Mouse (Mus musculus) kidney, embryonic 14.5 days (tissue): ENCODE data around the gene Myo1d. TPM values are rescaled to one million over a fixed set of nuclear protein-coding genes. Genes with fewer than 3 reads are reported as not detected.

Experiments used
- ATAC-seq: fragments of 200-750 bp; cut with Nextera tagmentation; 2 replicates; pipeline ENCODE4 v1.8.0; 2017; ENCODE audit warnings: moderate number of reproducible peaks, mild to moderate bottlenecking, moderate TSS enrichment, moderate library complexity; ENCODE audit not compliant: low FRiP score, low TSS enrichment
- H3K27ac ChIP-seq: fragments of 300-500 bp; sonication (generic); 2 replicates; pipeline ENCODE4 v1.5.1; 2014; ENCODE audit warnings: low read depth, mild to moderate bottlenecking, low read length, moderate library complexity, mixed read lengths
- H3K27me3 ChIP-seq: fragments of 300-500 bp; sonication (generic); 2 replicates; pipeline ENCODE4 v1.6.1; 2014; ENCODE audit warnings: mild to moderate bottlenecking, low read length; ENCODE audit not compliant: control insufficient read depth, insufficient read depth
- H3K36me3 ChIP-seq: fragments of 300-500 bp; sonication (generic); 2 replicates; pipeline ENCODE4 v1.6.1; 2014; ENCODE audit warnings: low read length, mixed read lengths; ENCODE audit not compliant: control insufficient read depth, insufficient read depth
- H3K4me1 ChIP-seq: fragments of 300-500 bp; sonication (generic); 2 replicates; pipeline ENCODE4 v1.6.1; 2014; ENCODE audit warnings: low read length, mixed read lengths; ENCODE audit not compliant: control insufficient read depth, insufficient read depth
- H3K4me2 ChIP-seq: fragments of 300-500 bp; sonication (generic); replicated peaks from 2 replicates; pipeline ENCODE4 v1.6.1; 2014; ENCODE audit warnings: low read depth, mild to moderate bottlenecking, low read length
- H3K4me3 ChIP-seq: fragments of 300-500 bp; sonication (generic); 2 replicates; pipeline ENCODE4 v1.5.1; 2014; ENCODE audit warnings: mild to moderate bottlenecking, low read length
- H3K9ac ChIP-seq: fragments of 300-500 bp; sonication (generic); 2 replicates; pipeline ENCODE4 v1.6.1; 2014; ENCODE audit warnings: low read depth, mild to moderate bottlenecking, low read length, moderate library complexity
- H3K9me3 ChIP-seq: fragments of 300-500 bp; sonication (generic); 2 replicates; pipeline ENCODE4 v1.6.1; 2016; ENCODE audit warnings: low read length; ENCODE audit not compliant: control insufficient read depth
- WGBS: fragments of 180-500 bp; shearing (Covaris S2); extraction: QIAGEN DNeasy Blood & Tissue Kit; methylation state at CpG from one replicate; pipeline ENCODE4 v1.1.7; 2014; 5-methylcytosine and 5-hydroxymethylcytosine counted together
- polyA plus RNA-seq: library from polyadenylated mRNA; unstranded; fragments of >200 nt; fragmentation: Nextera tagmentation; extraction: Ambion mirVana; gene quantifications from 2 replicates; pipeline ENCODE4 v1.2.1, GENCODE M21; 2014

Myo1d gene
- 10.7 and 16.0 TPM in 2 replicates for polyA plus RNA-seq

- peak; percentile 95 for ATAC-seq
- H3K4me2 ChIP-seq = peak within 1 kb of the TSS; percentile 87
- peak within 1 kb of the TSS; percentile 76 for H3K4me3 ChIP-seq
- no peaks in the 10 kb centered on the region for H3K27me3 ChIP-seq
- H3K36me3 ChIP-seq = no peaks in the 10 kb centered on the region
- H3K9me3 ChIP-seq = no peaks in the 10 kb centered on the region
- H3K4me1 ChIP-seq = 0 out of 2 replicates have a peak, but pooled peaks cover 7% of the 10 kb centered on the region
- peak within 1 kb of the TSS; percentile 76 for H3K9ac ChIP-seq
- H3K27ac ChIP-seq = peak within 1 kb of the TSS; percentile 65; the same call in 1 of the 2 replicates
- 1% methylated on average over 71 of the region's 87 CpGs for WGBS
Observed at GRCm38 (mm10) chr11:80779527-80780344, at the start of gene Myo1d. TSS of gene Myo1d (minus strand) at chr11:80780025.

- H3K27me3 ChIP-seq = no peaks in the 10 kb centered on the region
- 77% methylated on average over 9 of the region's 9 CpGs for WGBS
- H3K27ac ChIP-seq = no peak overlapping the region
- H3K4me2 ChIP-seq = no peak overlapping the region
- no peak overlapping the region for H3K4me3 ChIP-seq
- ATAC-seq = no peak
- H3K9ac ChIP-seq = no peak overlapping the region
- H3K36me3 ChIP-seq = peaks cover 39% of the 10 kb centered on the region
- no peaks in the 10 kb centered on the region for H3K9me3 ChIP-seq
- peaks cover 8% of the 10 kb centered on the region; the same call in 1 of the 2 replicates for H3K4me1 ChIP-seq
Observed at GRCm38 (mm10) chr11:80821794-80822193, 42.0 kb upstream of the Myo1d start.

GRCm38 (mm10) chr11:80821296-80821695, 41.5 kb upstream of the Myo1d start:
- peaks cover 8% of the 10 kb centered on the region; the same call in 1 of the 2 replicates for H3K4me1 ChIP-seq
- ATAC-seq = no peak
- H3K4me2 ChIP-seq = no peak overlapping the region
- H3K4me3 ChIP-seq = no peak overlapping the region
- H3K9ac ChIP-seq = no peak overlapping the region
- WGBS = 55% methylated on average over 14 of the region's 14 CpGs
- no peaks in the 10 kb centered on the region for H3K9me3 ChIP-seq
- H3K27ac ChIP-seq = no peak overlapping the region
- H3K27me3 ChIP-seq = no peaks in the 10 kb centered on the region
- peaks cover 44% of the 10 kb centered on the region for H3K36me3 ChIP-seq

GRCm38 (mm10) chr11:80820085-80820484, 40.3 kb upstream of the Myo1d start:
- Histone ChIP-seq H3K27ac (no peak overlapping the region), H3K27me3 (no peaks in the 10 kb centered on the region), H3K4me1 (peaks cover 8% of the 10 kb centered on the region; the same call in 1 of the 2 replicates), H3K4me3 (no peak overlapping the region), H3K9ac (no peak overlapping the region), H3K4me2 (no peak overlapping the region), H3K36me3 (peaks cover 56% of the 10 kb centered on the region), H3K9me3 (no peaks in the 10 kb centered on the region)
- no peak for ATAC-seq
- 80% methylated on average over 3 of the region's 3 CpGs for WGBS

GRCm38 (mm10) chr11:80818060-80818697, 38.4 kb upstream of the Myo1d start:
- H3K27me3 ChIP-seq = no peaks in the 10 kb centered on the region
- peaks cover 8% of the 10 kb centered on the region; the same call in 1 of the 2 replicates for H3K4me1 ChIP-seq
- no peaks in the 10 kb centered on the region for H3K9me3 ChIP-seq
- WGBS = 50% methylated on average over 11 of the region's 11 CpGs
- H3K4me3 ChIP-seq = no peak overlapping the region
- peak overlapping the region; percentile 30; the same call in 1 of the 2 replicates for H3K27ac ChIP-seq
- no peak overlapping the region for H3K9ac ChIP-seq
- no peak overlapping the region for H3K4me2 ChIP-seq
- peak; percentile 80 for ATAC-seq
- peaks cover 73% of the 10 kb centered on the region for H3K36me3 ChIP-seq

- H3K27ac ChIP-seq = no peak overlapping the region
- peaks cover 62% of the 10 kb centered on the region for H3K36me3 ChIP-seq
- no peak overlapping the region for H3K9ac ChIP-seq
- no peak overlapping the region for H3K4me3 ChIP-seq
- no peaks in the 10 kb centered on the region for H3K9me3 ChIP-seq
- ATAC-seq = no peak
- WGBS = 85% methylated on average over 7 of the region's 7 CpGs
- H3K4me2 ChIP-seq = no peak overlapping the region
- no peaks in the 10 kb centered on the region for H3K27me3 ChIP-seq
- peaks cover 17% of the 10 kb centered on the region for H3K4me1 ChIP-seq
Observed at GRCm38 (mm10) chr11:80815354-80815753, 35.5 kb upstream of the Myo1d start.

GRCm38 (mm10) chr11:80811156-80811555, 31.3 kb upstream of the Myo1d start:
- H3K27ac ChIP-seq = no peak overlapping the region
- 12% methylated on average over 5 of the region's 5 CpGs for WGBS
- H3K4me1 ChIP-seq = peaks cover 9% of the 10 kb centered on the region; the same call in 1 of the 2 replicates
- peak overlapping the region; percentile 80 for H3K9ac ChIP-seq
- no peak for ATAC-seq
- H3K27me3 ChIP-seq = no peaks in the 10 kb centered on the region
- H3K9me3 ChIP-seq = no peaks in the 10 kb centered on the region
- H3K4me3 ChIP-seq = peak overlapping the region; percentile 61
- peak overlapping the region; percentile 77 for H3K4me2 ChIP-seq
- H3K36me3 ChIP-seq = peaks cover 36% of the 10 kb centered on the region

GRCm38 (mm10) chr11:80809993-80810821, 30.4 kb upstream of the Myo1d start, which contains the start of gene Tmem98:
TSS of gene Tmem98 (plus strand) at chr11:80810175.
- Histone ChIP-seq H3K36me3 (peaks cover 26% of the 10 kb centered on the region), H3K4me1 (peaks cover 9% of the 10 kb centered on the region; the same call in 1 of the 2 replicates), H3K9me3 (no peaks in the 10 kb centered on the region), H3K27ac (peak within 1 kb of the TSS; percentile 86), H3K4me3 (peak within 1 kb of the TSS; percentile 61), H3K27me3 (no peaks in the 10 kb centered on the region), H3K9ac (peak within 1 kb of the TSS; percentile 80), H3K4me2 (peak within 1 kb of the TSS; percentile 77)
- WGBS = 1% methylated on average over 37 of the region's 54 CpGs
- peak; percentile 82 for ATAC-seq
